Mouse (Mus musculus): ENCODE results near the gene Hoxb5.

The Hoxb5 gene

DNA sequence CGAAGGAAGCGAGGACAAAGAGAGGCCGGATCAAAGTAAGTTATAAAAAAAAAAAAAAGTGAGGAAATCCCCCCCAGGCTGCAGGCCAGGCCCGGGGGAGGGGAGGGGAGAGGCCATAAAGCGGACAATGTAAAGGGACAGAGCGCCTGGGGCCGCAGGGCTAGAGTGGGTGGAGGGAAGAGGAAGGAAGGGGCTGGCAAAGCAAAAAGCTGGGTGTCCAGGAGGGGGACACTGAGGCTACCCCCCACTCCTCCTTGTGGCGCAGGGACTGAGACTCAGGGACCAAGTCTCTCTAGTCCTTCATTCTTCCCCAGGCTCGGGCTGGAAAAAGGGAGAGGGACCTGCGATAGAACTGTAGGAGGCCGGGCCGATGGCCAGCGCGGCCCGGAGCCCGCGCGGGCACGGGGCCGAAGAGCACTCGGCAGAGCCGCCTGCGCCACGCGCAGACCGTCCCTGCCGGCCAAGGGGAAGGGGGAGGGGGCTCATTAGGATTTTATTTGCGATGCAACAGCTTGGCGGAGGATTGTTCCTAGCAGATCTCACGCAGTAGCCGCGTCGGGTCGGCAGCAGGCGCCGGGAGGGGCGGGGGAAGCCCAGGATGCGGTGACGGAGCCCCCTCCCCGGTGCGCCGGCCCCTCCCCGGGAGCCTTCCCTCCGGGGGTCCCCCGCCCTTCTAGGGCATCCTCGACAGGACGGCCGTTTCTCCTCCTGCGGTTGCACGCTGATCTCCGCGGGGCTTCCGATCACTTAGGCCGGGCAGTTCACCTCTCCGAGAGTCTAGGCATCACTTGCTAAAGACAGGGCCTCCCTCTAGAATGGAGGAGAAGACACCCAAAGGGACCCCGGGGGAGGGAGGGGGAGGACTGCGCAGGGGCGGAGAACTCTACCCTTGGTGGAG is 30.9 kb upstream of the Hoxb5 start:
- DNase-seq (ENCODE audit: low spot score): no peak

DNA sequence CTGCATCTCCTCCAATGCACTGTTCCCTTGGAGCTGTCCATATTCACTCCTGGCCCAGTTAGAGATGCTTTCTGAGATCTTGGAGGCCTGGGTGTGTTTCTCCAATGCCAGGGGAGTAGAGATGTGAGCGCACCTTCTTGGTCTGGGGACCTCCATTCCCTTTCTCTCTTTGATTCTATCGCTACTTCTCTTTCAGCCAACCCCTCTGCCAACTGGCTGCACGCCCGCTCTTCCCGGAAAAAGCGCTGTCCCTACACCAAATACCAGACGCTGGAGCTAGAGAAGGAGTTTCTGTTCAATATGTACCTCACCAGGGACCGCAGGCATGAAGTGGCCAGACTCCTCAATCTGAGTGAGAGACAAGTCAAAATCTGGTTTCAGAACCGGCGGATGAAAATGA is 28.7 kb upstream of the Hoxb5 start:
- DNase-seq (ENCODE audit: low spot score): no peak

DNA sequence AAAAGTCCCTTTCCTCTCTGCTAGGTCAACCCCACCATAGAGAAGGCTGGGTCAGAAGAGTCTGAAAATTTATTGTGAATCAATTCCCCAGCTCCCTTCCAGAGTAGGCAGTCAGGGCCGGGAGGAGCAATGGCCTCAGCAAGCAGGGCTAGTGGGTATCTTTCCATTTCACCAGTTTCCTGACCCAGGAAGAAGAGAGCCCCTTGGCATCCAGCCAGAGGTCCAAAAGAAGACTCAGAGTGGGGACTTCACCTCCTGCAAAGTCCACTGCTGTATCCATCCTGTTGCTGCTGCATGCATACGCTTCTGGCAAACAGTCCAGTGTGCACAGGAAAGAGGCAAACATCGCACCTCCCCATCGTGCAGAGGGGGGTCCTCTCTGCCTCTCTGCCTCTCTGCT is 27.2 kb upstream of the Hoxb5 start:
- DNase-seq (ENCODE audit: low spot score): no peak

DNA sequence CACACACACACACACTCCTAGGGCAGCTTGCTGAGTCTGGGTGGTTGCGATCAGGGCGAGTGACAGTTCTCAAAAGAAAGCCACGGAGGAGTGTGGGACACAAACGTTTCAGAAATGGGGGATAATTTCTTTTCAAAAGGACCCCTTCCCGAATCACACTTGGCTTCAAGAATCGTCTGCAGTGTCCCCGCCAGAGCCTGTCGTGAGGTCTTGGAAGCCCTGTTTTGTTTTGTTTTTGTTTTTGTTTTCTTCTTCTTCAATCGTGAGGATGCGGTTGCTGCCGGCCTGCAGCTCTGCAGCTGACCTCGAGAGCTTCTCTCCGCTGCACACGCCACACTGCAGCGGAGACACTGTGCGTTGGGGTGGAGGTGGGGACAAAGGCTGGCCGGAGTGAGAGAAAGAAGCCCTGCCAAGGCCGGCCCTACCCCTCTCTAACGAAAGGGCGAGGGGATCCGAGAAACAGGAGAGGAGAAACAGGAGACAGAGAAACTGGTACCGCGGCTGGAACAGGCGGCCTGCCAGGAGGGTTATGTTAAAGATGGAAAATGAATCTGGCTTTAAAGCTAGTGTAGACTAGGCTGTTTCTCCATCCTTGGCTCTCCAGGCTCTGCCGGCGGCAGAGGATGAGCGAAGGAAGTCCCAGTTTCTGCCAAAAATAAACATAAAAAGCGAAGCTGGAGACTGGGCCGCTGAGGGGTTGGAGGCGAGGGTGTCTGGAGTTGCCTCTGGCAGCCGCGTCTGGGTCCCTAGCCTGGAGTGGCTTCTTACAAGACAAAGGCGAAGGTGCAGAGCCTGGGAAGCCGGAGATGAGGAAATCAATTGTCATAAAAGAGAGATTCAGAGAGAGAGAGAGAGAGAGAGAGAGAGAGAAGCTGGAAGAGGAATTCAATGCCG is 25.7 kb upstream of the Hoxb5 start:
- no peak for DNase-seq (ENCODE audit: low spot score)

DNA sequence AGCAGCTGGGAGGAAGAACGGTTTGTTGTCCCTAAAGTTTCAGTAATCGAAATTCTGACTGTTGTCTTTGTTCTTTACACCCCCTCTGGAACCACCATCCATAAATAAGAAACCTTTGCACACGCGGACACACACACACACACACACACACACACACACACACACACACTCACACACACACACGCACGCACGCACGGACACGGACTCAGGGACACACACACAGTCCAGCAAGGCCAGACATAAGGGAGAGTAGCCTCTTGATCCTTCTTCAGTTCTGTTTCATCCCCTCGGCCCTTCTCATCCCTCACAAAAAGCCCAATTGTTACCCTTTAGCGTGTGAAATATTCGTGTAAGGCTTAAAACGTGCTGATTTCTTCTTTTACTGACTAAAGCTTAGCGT is 24.8 kb upstream of the Hoxb5 start:
- no peak for DNase-seq (ENCODE audit: low spot score)

DNA sequence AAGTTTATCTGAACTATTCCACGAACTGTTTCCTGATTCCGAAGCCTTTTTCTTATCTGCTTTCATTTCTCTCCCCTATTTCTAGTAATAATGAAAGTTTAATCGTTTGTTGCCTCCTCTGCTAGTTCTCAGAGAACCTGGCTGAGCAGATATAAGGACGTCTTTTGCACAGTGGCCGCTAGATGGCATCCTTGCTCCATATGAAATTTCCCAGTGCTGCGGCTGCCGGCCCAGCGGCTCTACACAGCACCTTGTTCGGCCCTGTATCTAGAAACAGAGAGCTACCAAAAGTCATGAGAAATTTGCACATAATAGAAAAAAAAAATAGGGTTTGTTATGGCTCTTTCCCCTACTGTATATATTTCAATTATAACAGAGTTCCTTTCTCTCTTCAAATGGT is 24.4 kb upstream of the Hoxb5 start:
- DNase-seq (ENCODE audit: low spot score): peak; percentile 82

DNA sequence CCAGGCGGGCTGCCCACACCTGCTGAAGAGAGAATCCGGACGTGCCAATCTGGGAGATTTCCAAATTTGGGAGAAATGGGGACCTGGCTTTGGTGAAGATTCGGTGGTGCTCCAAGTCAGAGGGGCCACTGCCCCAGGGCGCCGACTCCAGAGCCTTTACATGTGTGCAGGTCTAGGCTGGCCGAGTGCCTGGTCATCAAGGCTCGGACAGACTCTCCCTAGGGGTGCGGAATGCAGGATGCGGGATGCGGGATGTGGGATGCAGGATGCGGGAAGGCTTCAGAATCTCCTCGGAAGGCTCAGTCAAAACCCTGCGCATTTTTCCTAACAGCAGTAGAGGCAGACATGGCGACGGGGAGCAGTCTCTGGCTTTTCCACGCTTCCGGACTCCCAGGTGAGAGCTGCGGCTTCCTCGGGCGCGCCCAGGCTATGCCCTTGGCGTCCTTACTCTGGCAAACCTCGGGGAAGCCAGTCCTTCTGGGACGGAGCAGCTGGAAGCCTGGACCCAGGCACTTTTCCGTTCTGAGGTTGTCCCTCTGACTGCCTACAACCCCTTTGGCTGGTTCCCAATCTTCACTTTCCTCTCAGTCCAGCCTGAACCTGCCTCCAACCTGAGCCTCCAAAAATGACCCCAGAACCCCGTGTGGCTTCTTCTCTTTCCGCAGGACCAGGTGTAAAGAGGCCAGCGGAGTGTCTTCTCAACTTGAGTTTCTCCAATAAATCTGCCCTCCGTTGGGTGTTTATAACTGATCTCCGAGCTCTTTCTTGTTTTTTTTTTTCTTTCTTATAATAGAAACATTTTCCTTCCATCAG is 23.5 kb upstream of the Hoxb5 start:
- DNase-seq (ENCODE audit: low spot score): no peak

DNA sequence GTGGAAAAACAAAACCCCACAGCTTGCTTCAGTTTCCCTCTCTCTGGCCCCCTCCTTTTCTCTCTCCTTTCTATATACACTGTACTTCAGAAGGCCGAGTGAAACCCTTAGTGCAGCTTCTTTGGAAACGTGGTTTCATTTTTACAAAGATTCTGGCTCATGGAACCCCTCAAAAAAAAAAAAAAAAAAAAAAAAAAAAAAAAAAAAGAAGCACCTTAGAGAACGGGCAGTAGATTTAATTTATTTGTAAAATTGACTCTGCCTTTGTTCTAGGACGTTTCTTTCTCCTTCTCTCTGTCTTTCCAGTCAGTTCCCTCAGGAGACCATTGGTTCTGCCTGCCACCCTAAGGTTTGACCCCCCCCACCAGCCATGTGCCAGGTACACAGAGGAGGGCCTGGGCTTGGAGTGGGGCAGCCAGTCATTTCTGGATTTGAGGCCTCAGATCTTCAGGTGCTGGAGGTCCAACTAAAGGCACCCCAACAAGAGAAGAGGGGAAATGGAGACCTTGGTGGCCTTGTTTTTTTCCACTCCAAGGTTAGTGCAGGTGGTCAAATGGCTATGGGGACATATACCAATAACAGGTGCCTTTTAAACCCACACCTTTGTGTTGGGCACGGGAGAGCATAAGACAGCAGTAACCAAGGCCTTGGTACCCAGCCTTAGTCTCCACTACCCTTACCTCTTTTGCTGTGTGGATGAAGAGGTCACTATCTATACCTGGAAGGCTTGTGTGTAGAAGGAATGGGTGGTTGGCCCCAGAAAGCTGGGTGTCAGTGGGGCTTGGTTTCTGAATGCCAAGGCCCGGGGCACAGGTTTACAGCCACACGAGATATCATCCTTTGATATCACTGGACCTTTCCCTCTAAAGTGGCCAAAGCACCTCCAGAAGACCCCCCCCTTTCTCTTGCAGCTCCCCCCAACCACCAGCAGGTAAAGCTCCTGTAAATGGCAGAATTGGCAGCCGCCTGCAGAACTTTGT is 22.4 kb upstream of the Hoxb5 start:
- no peak for DNase-seq (ENCODE audit: low spot score)

- no peak for DNase-seq (ENCODE audit: low spot score)
Observed at GRCm38 (mm10) chr11:96281396-96281795, 21.7 kb upstream of the Hoxb5 start.

DNA sequence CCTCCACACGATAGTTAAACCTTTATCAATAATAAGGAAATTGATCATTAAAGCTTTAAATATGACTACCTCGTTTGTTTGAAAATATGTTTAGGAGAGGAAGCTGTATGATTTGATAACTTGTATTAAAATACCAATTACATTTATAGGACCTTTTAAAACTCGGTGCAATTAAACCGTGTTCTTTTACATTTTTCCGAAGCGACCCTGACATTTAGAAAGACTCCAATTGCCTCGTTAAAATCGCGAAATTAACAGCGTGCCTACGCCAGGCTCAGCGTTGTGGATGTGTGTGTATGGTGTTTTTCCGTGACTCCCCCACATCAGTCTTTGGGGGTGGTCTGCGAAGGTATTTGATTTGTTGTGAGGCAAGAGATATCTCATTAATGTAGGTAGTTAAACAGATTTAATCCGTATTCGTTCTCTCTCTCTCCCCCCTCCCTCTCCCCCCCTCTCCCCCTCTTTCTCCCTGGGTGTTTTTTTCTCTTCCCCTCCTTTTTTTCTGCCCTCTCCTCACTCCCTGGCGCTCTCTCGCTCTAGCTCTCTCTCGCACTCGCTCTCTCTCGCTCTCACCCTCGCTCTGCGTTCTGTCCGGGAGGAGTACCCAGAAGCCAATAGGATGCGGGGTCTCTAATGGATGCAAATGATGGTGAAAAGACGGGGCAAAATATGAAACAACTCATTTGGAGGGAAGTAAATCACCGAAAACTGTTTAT is 21.1 kb upstream of the Hoxb5 start, which contains the start of gene Hoxb8:
Gene Hoxb8 (plus strand): TSS at position 51 of the 716 bp plus-strand sequence.
- no peak for DNase-seq (ENCODE audit: low spot score)

DNA sequence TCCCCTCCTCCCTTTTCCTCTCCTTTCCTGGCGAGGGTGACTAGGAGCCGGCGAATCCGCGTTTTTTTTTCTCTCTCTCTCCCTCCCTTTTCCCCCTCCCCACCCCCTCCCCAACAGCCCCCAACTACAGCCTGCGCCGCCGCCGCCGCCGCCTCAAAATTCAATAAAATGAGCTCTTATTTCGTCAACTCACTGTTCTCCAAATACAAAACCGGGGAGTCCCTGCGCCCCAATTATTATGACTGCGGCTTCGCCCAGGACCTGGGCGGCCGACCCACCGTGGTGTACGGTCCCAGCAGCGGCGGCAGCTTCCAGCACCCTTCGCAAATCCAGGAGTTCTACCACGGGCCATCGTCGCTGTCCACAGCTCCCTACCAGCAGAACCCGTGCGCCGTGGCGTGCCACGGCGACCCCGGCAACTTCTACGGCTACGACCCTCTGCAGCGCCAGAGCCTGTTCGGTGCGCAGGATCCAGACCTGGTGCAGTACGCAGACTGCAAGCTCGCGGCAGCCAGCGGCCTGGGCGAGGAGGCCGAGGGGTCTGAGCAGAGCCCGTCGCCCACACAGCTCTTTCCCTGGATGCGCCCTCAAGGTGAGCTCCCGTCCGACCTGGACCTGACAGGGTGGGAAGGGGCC is 20.2 kb upstream of the Hoxb5 start:
- DNase-seq (ENCODE audit: low spot score): no peak

DNA sequence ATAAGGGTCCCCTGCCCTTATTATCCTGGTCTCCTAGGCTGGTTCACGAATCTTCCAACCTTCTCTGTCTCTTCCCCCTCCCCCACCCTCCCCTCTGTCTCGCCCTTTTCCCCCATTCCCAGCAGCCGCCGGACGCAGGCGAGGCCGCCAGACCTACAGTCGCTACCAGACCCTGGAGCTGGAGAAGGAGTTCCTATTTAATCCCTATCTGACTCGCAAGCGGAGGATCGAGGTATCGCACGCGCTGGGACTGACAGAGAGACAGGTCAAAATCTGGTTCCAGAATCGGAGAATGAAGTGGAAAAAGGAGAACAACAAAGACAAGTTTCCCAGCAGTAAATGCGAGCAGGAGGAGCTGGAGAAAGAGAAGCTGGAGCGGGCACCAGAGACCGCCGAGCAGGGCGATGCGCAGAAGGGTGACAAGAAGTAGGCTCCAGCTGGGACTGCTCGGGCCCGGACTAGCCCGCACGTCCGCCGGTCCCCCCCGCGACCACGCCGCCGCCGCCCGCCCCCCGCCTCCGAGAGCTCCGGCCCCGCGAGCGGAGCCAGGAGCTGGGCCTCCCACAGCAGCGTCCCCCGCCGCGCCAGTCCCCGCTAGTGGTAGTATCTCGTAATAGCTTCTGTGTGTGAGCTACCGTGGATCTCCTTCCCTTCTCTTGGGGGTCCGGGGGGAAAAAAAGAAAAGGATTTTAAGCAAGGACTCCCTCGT is 18.9 kb upstream of the Hoxb5 start:
- peak; percentile 30 for DNase-seq (ENCODE audit: low spot score)

- DNase-seq (ENCODE audit: low spot score): no peak
Observed at GRCm38 (mm10) chr11:96284774-96285734, 18.1 kb upstream of the Hoxb5 start.

GRCm38 (mm10) chr11:96285771-96286738 is 17.1 kb upstream of the Hoxb5 start, which contains the start of gene Hoxb7:
TSS of gene Hoxb7 (plus strand) at chr11:96286623.
- no peak for DNase-seq (ENCODE audit: low spot score)

DNA sequence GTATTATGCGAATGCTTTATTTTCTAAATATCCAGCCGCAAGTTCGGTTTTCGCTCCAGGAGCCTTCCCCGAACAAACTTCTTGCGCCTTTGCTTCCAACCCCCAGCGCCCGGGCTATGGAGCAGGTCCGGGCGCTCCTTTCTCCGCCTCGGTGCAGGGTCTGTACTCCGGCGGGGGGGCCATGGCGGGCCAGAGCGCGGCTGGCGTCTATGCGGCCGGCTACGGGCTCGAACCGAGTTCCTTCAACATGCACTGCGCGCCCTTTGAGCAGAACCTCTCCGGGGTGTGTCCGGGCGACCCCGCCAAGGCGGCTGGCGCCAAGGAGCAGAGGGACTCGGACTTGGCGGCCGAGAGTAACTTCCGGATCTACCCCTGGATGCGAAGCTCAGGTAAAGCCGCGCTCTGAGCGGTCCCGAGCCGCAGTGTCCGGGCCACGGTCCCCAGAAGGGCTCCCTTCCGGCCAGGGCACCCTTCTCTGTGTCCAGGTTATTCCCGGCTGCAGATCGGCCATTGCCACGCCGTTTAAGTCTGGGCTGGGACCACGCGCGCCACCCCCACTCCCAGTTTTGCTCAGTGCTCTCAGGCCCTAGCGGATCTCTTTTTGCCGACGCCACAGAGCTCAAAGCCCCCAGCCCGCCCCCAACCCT is 16.3 kb upstream of the Hoxb5 start:
- no peak for DNase-seq (ENCODE audit: low spot score)

DNA sequence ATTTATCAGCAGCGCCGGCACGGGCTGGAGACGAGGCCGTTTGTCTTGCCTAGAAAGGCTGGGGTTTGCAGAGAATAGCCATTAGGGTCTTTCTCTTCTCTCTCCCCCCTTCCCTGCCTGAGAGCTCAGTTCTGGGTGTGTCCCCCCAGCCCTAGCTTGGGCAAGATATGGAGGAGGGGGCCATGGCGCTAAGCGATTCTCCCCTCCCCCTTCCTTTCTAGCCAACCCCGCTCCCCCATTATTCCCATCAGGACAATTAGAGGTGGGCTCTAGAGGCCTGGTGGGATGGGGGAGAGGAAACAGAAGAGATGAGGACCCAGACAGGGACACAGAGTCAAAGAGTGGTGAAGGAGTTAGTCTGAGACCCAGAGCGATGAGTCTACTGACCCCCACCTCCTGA is 15.7 kb upstream of the Hoxb5 start:
- DNase-seq (ENCODE audit: low spot score): no peak

Data from T-cell, adult 2 months (primary cell).